Mouse (Mus musculus) liver, embryonic 16.5 days (tissue): ENCODE results near the gene Tceanc2. TPM values are rescaled to one million over a fixed set of nuclear protein-coding genes. Genes with fewer than 3 reads are reported as not detected.
A peak's percentile ranks its signal among the peaks of the same experiment; 100 is the strongest.
"Not testable (repeated sequence)": the region's sequence is repeated elsewhere in the genome, so short reads cannot be mapped to it uniquely, and the experiment has no call there.

Source experiments
- ATAC-seq: fragments of 200-750 bp; cut with Nextera tagmentation; 2 replicates; pipeline ENCODE4 v1.8.0; 2017; ENCODE audit warnings: low read depth, mild to moderate bottlenecking, moderate number of reproducible peaks, moderate library complexity
- H3K27ac ChIP-seq: fragments of 300-500 bp; sonication (generic); 2 replicates; pipeline ENCODE4 v1.5.1; 2014; ENCODE audit warnings: mild to moderate bottlenecking, low read length
- H3K27me3 ChIP-seq: fragments of 300-500 bp; sonication (generic); 2 replicates; pipeline ENCODE4 v1.6.1; 2014; ENCODE audit warnings: low read depth, low read length, mixed read lengths; ENCODE audit not compliant: control insufficient read depth, insufficient read depth
- H3K36me3 ChIP-seq: fragments of 300-500 bp; sonication (generic); 2 replicates; pipeline ENCODE4 v1.6.1; 2014; ENCODE audit warnings: mild to moderate bottlenecking; ENCODE audit not compliant: control insufficient read depth, insufficient read depth
- H3K4me1 ChIP-seq: fragments of 300-500 bp; sonication (generic); 2 replicates; pipeline ENCODE4 v1.6.1; 2014; ENCODE audit warnings: low read depth, low read length, mixed read lengths; ENCODE audit not compliant: control insufficient read depth
- H3K4me2 ChIP-seq: fragments of 300-500 bp; sonication (generic); 2 replicates; pipeline ENCODE4 v1.6.1; 2014; ENCODE audit warnings: low read depth, low read length, mixed read lengths
- H3K4me3 ChIP-seq: fragments of 300-500 bp; sonication (generic); 2 replicates; pipeline ENCODE4 v1.5.1; 2014; ENCODE audit warnings: low read depth, mild to moderate bottlenecking, low read length
- H3K9ac ChIP-seq: fragments of 300-500 bp; sonication (generic); 2 replicates; pipeline ENCODE4 v1.6.1; 2014; ENCODE audit warnings: low read depth, low read length
- H3K9me3 ChIP-seq: fragments of 300-500 bp; sonication (generic); replicated peaks from 2 replicates; pipeline ENCODE4 v1.6.1; 2016; ENCODE audit warnings: low read length; ENCODE audit not compliant: control insufficient read depth
- WGBS: fragments of 180-500 bp; shearing (Covaris S2); extraction: QIAGEN DNeasy Blood & Tissue Kit; methylation state at CpG from one replicate; pipeline ENCODE4 v1.1.7; 2014; ENCODE audit not compliant: insufficient replicate concordance; 5-methylcytosine and 5-hydroxymethylcytosine counted together
- polyA plus RNA-seq: library from polyadenylated mRNA; unstranded; fragments of >200 nt; fragmentation: Nextera tagmentation; extraction: Ambion mirVana; gene quantifications from 2 replicates; pipeline ENCODE4 v1.2.1, GENCODE M21; 2015

Gene Tceanc2
- polyA plus RNA-seq, 1 experiment from 2014 or later: 19.8 TPM

DNA sequence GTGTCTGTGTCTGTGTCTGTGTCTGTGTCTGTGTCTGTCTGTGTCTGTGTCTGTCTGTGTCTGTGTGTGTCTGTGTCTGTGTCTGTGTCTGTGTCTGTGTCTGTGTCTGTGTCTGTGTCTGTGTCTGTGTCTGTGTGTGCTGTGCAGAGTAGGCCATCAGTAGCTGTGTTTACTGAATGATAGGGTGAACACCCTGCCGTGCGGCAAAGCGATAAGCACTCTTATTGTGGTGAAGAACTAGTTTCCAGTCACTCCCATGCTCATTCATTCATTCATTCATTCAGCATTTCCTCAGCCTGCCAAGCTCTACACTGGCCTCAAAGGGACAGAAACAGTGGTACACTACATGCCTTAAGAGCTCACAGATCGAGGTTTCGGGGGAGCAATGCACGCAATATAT is 69.7 kb downstream of the Tceanc2 start:
- WGBS: 62% methylated on average over 6 of the region's 6 CpGs
- H3K27ac ChIP-seq, H3K36me3 ChIP-seq, H3K9ac ChIP-seq, H3K27me3 ChIP-seq, H3K4me2 ChIP-seq, H3K9me3 ChIP-seq, H3K4me3 ChIP-seq, H3K4me1 ChIP-seq: not testable (repeated sequence)
- ATAC-seq: peak; percentile 86

DNA sequence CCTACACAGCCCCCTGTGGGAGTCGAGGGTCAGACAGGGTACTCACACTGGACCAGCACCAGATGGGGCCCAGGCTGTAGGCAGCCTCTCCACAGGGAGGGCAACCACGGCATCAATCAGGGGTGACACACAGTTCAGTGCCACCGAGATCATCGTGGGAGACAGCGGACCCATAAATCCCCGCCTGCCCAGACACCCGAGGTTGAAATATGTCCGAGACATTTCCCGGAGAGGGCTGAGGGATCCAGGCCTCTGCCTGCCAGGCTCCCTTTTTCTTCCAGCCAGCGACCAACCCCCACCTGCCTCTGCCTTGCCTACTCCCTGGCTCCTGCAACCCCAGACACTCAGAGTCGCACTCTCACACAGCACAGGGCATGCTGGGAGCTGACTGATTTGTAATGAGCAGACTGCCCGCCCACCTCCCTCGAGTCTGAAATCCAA is 70.6 kb downstream of the Tceanc2 start:
- no peak for ATAC-seq
- Histone ChIP-seq H3K4me2 (no peak overlapping the region), H3K27ac (no peak overlapping the region), H3K27me3 (no peaks in the 10 kb centered on the region), H3K9ac (no peak overlapping the region), H3K36me3 (no peaks in the 10 kb centered on the region), H3K4me1 (peaks cover 6% of the 10 kb centered on the region), H3K4me3 (no peak overlapping the region), H3K9me3 (no peaks in the 10 kb centered on the region)
- WGBS: 43% methylated on average over 13 of the region's 13 CpGs

DNA sequence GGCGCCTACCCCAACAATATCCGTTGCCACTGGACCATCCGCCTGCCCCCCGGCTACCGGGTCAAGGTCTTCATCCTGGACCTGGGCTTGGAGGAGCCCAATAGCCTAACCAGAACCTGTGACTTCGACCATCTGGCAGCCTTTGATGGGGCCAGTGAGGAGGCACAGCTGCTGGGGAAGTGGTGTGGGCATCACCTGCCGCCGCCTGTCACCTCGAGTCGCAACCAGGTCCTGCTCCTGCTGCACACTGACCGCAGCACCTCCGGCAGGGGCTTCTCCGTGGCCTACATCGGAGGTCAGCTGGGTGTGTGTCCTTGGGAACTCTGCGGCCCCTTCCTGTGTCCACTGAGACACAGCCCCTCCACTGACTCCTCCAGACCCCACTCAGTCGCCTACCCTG is 72.1 kb downstream of the Tceanc2 start:
- H3K9me3 ChIP-seq: no peaks in the 10 kb centered on the region
- no peak overlapping the region for H3K4me2 ChIP-seq
- H3K4me1 ChIP-seq: peaks cover 6% of the 10 kb centered on the region
- no peak overlapping the region for H3K9ac ChIP-seq
- H3K4me3 ChIP-seq: no peak overlapping the region
- no peaks in the 10 kb centered on the region for H3K36me3 ChIP-seq
- H3K27ac ChIP-seq: no peak overlapping the region
- 79% methylated on average over 16 of the region's 16 CpGs for WGBS
- no peak for ATAC-seq
- no peaks in the 10 kb centered on the region for H3K27me3 ChIP-seq

DNA sequence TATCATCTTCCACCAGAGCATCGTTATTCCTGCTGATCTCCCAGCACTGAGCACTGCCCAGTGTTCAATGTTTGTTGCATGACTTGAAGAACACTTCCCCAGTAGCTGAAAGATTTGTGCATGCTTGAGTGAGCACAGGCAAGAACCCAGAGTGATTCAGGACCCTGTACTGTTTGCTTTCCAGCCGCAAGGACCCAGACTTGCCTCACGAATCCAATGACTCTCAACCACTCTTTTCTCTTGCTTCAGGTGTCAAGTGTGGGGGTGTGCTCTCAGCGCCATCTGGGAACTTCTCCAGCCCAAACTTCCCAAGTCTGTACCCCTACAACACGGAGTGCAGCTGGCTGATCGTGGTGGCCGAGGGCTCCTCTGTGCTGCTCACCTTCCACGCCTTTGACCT is 76.7 kb downstream of the Tceanc2 start:
- H3K9me3 ChIP-seq: no peaks in the 10 kb centered on the region
- no peak for ATAC-seq
- H3K27ac ChIP-seq: no peak overlapping the region
- no peak overlapping the region for H3K4me3 ChIP-seq
- H3K36me3 ChIP-seq: no peaks in the 10 kb centered on the region
- H3K4me2 ChIP-seq: no peak overlapping the region
- no peaks in the 10 kb centered on the region for H3K27me3 ChIP-seq
- 71% methylated on average over 8 of the region's 8 CpGs for WGBS
- H3K4me1 ChIP-seq: no peaks in the 10 kb centered on the region
- no peak overlapping the region for H3K9ac ChIP-seq

DNA sequence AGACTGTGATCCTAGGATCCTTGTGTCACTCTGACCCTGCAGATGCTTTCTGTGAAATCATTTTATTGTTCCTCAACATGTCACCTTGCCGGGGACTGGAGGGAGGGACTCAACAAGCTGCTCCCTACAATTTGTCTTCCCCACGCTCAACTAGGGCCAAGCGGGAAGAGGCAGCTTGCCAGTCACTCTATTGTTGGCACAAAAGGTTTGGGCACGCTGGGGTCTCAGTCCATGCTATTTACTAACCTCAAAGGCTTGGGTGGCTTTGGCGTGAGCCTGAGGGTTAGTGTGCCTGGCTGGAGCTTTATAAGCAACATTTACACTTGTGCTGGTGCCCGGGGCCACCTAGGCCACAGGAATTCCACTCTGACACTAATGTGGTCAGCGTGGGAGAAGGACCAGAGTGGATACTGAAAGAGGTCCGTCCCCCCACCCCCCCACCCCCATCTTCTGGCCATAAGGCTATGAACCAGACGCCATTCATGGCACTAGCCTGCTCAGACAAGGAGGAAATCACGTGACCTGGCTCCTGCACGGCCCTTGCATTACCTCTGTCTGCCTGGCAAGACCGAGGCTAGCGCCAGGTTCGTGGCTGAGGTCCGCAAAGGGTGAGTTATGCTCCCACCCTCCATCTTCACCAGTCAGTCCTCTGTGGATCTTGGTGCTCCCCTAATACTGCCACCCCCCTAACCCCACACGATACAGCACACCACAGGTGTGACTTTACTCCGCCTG is 80.0 kb downstream of the Tceanc2 start:
- H3K4me2 ChIP-seq: no peak overlapping the region
- no peaks in the 10 kb centered on the region; the same call in 1 of the 2 replicates for H3K4me1 ChIP-seq
- no peak for ATAC-seq
- WGBS: 68% methylated on average over 17 of the region's 17 CpGs
- H3K27ac ChIP-seq: no peak overlapping the region
- H3K9ac ChIP-seq: no peak overlapping the region
- no peak overlapping the region for H3K4me3 ChIP-seq
- no peaks in the 10 kb centered on the region for H3K9me3 ChIP-seq
- no peaks in the 10 kb centered on the region for H3K27me3 ChIP-seq
- no peaks in the 10 kb centered on the region for H3K36me3 ChIP-seq

DNA sequence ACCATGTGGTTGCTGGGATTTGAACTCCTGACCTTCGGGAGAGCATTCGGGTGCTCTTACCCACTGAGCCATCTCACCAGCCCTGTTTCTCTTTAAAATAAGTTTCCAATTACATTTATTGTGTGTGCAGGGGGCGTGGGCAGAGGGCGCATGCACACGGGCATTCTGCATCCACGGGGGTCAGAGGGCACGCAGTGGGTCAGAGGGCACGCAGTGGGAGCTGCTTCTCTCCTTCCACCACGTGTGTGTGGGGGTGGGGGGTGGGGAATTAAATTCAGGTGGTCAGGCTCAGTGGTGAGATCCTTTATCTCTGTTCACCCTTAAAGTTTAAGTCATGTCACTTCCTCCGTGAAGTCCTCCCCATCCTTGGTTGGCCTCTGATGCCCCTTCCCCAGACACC is 80.5 kb downstream of the Tceanc2 start:
- Histone ChIP-seq H3K36me3 (no peaks in the 10 kb centered on the region), H3K27ac (no peak overlapping the region), H3K9ac (no peak overlapping the region), H3K4me2 (no peak overlapping the region), H3K27me3 (no peaks in the 10 kb centered on the region), H3K4me1 (no peaks in the 10 kb centered on the region; the same call in 1 of the 2 replicates), H3K9me3 (no peaks in the 10 kb centered on the region), H3K4me3 (no peak overlapping the region)
- WGBS: 75% methylated on average over 10 of the region's 10 CpGs
- no peak for ATAC-seq

DNA sequence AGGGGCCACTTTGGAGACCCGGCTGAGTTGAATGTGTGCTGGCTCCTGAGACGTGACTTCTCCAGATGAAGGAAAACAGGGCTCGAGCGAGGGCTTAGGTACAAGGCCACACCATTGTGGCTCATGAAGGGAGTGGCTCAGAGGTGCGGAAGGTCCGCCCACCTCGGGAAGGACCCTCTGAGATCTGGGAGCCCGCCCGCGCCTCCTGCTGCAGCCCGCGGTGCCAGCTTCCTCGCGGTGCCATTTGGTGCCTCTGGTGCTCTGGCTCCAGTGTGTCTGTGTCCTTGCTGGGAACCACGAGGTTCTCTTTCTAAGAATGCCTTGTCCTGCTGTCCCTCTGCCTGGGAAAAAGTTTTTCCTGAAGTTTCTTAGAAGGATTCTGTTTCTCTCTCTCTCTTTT is 81.0 kb downstream of the Tceanc2 start:
- H3K27me3 ChIP-seq: no peaks in the 10 kb centered on the region
- ATAC-seq: no peak
- 47% methylated on average over 15 of the region's 15 CpGs for WGBS
- H3K27ac ChIP-seq: no peak overlapping the region
- H3K4me3 ChIP-seq: no peak overlapping the region
- H3K9me3 ChIP-seq: no peaks in the 10 kb centered on the region
- no peak overlapping the region for H3K4me2 ChIP-seq
- H3K9ac ChIP-seq: no peak overlapping the region
- H3K36me3 ChIP-seq: no peaks in the 10 kb centered on the region
- no peaks in the 10 kb centered on the region; the same call in 1 of the 2 replicates for H3K4me1 ChIP-seq

DNA sequence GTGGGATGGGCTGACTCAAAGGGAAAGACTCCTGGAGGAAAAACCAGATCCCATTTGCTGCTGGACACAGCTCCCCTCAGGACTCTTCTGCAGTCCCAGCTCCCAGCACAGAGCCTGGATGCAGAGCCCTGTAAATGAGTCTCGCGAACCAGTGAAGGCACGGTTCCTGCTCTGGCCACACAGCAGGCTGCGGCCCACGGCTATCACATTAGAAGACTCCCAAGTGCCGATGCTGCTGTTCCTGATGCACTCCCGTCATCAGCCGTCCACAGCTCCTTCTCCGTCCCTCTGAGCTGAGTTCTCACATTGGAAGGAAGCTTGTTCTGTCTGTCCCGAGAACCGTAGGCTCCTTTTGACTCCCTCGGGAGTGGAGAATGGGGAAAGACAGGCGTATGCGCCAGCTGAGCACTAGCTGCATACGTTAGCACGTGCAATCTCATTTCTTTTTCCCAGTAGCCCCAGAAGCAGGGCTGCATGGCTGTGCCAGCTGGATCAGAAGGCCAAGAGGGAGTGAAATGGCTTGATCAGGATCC is 82.0 kb downstream of the Tceanc2 start, which contains the start of gene Cdcp2:
Cdcp2 (plus strand) TSS at position 51 of the 533 bp plus-strand sequence.
- no peaks in the 10 kb centered on the region for H3K36me3 ChIP-seq
- H3K4me2 ChIP-seq: no peak within 1 kb of the TSS
- no peaks in the 10 kb centered on the region for H3K27me3 ChIP-seq
- H3K9me3 ChIP-seq: no peaks in the 10 kb centered on the region
- no peak within 1 kb of the TSS for H3K9ac ChIP-seq
- H3K4me3 ChIP-seq: no peak within 1 kb of the TSS
- no peaks in the 10 kb centered on the region; the same call in 1 of the 2 replicates for H3K4me1 ChIP-seq
- no peak for ATAC-seq
- WGBS: 73% methylated on average over 16 of the region's 16 CpGs
- H3K27ac ChIP-seq: no peak within 1 kb of the TSS

DNA sequence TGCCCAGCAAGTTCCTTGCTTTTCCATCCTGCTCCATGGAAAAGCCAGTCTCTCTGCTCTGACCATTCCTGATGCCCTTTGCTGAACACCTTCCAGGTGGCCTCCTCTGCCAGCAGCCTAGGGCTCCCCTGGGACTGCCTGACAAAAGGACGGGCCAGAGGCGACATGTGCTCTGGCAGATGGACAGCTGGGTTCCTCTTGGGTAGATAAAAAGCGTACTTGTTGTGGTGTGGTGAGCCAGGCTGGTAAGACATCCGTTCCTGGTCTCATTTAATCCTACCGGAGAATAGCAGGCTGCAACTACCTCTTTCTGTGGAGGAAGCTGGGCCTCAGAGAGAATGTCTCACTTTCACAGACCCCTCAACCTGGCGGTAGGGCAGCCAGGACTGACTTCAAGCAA is 82.9 kb downstream of the Tceanc2 start:
- H3K9ac ChIP-seq: no peak overlapping the region
- H3K4me2 ChIP-seq: no peak overlapping the region
- no peak overlapping the region for H3K4me3 ChIP-seq
- 12% methylated on average over 6 of the region's 6 CpGs for WGBS
- ATAC-seq: no peak
- H3K4me1 ChIP-seq: no peaks in the 10 kb centered on the region; the same call in 1 of the 2 replicates
- H3K27me3 ChIP-seq: no peaks in the 10 kb centered on the region
- no peak overlapping the region for H3K27ac ChIP-seq
- H3K9me3 ChIP-seq: no peaks in the 10 kb centered on the region
- no peaks in the 10 kb centered on the region for H3K36me3 ChIP-seq
